In genomic region chr14:25633539-25634300, GRCm38 (mm10) we compare ENCODE assay signal across 7 mouse cellular contexts.
DNase-seq lines count a peak whose midpoint lies in the region; ATAC-seq lines count a peak whose summit lies in the region.

No protein-coding gene starts in this region.

- H3K4me1 ChIP-seq in neural tube, embryonic 12.5 days: peaks cover 61% of the 10 kb centered on the region
- H3K4me1 ChIP-seq in embryonic facial prominence, embryonic 13.5 days: peaks cover 26% of the 10 kb centered on the region
- H3K4me1 ChIP-seq in midbrain, embryonic 14.5 days (ENCODE audit: control insufficient read depth, insufficient read depth, low read length): peaks cover 46% of the 10 kb centered on the region

- ATAC-seq in neural tube, embryonic 12.5 days (ENCODE audit: low FRiP score, low read depth): no peak
- ATAC-seq in embryonic facial prominence, embryonic 13.5 days (ENCODE audit: insufficient number of reproducible peaks, insufficient read depth, low FRiP score, low TSS enrichment, low read depth): no peak
- peak; percentile 49; the same call in 1 of the 2 replicates for ATAC-seq in midbrain, embryonic 14.5 days (ENCODE audit: low FRiP score, low TSS enrichment)
- ATAC-seq in erythroblast, adult 5-6 weeks (replicated peaks; ENCODE audit: low FRiP score, poor library complexity, severe bottlenecking): no peak
- ATAC-seq in monocyte, adult 5-6 weeks (replicated peaks; ENCODE audit: insufficient number of reproducible peaks, low FRiP score, low TSS enrichment, poor library complexity, severe bottlenecking): no peak

- H3K9ac ChIP-seq in neural tube, embryonic 12.5 days: 0 out of 2 replicates have a peak overlapping the region, but pooled peaks have one; percentile 27
- H3K9ac ChIP-seq in embryonic facial prominence, embryonic 13.5 days: no peak overlapping the region; the same call in 1 of the 2 replicates
- peak overlapping the region; percentile 34 for H3K9ac ChIP-seq in midbrain, embryonic 14.5 days (replicated peaks; ENCODE audit: low read length)

- no peak for DNase-seq in neural tube, embryonic 10.5 days (ENCODE audit: extremely low spot score, low spot score)
- peak; percentile 58 to 76 for DNase-seq in heart, postnatal 10 days
- DNase-seq in midbrain, embryonic 14.5 days: peak; percentile 79

- H3K4me3 ChIP-seq in neural tube, embryonic 12.5 days: no peak overlapping the region
- H3K4me3 ChIP-seq in embryonic facial prominence, embryonic 13.5 days: no peak overlapping the region
- no peak overlapping the region for H3K4me3 ChIP-seq in midbrain, embryonic 14.5 days (replicated peaks; ENCODE audit: low read depth, low read length)

- H3K9me3 ChIP-seq in neural tube, embryonic 12.5 days: no peaks in the 10 kb centered on the region
- no peaks in the 10 kb centered on the region for H3K9me3 ChIP-seq in embryonic facial prominence, embryonic 13.5 days
- H3K9me3 ChIP-seq in midbrain, embryonic 14.5 days (ENCODE audit: control insufficient read depth, low read length): no peaks in the 10 kb centered on the region

- H3K27me3 ChIP-seq in neural tube, embryonic 12.5 days (replicated peaks): no peaks in the 10 kb centered on the region
- no peaks in the 10 kb centered on the region for H3K27me3 ChIP-seq in embryonic facial prominence, embryonic 13.5 days
- H3K27me3 ChIP-seq in midbrain, embryonic 14.5 days (ENCODE audit: control insufficient read depth, insufficient read depth, low read length): no peaks in the 10 kb centered on the region

- intact Hi-C loops in heart, postnatal 10 days (cut with DNase I): no loop called here

- H3K27ac ChIP-seq in neural tube, embryonic 12.5 days: peak overlapping the region; percentile 12; the same call in 1 of the 2 replicates
- peak overlapping the region; percentile 28; the same call in 1 of the 2 replicates for H3K27ac ChIP-seq in embryonic facial prominence, embryonic 13.5 days
- peak overlapping the region; percentile 84 for H3K27ac ChIP-seq in midbrain, embryonic 14.5 days (replicated peaks; ENCODE audit: low read depth, low read length)

- 76% methylated on average over 14 of the region's 14 CpGs for WGBS in neural tube, embryonic 12.5 days
- 76% methylated on average over 14 of the region's 14 CpGs for WGBS in embryonic facial prominence, embryonic 13.5 days
- 45% methylated on average over 14 of the region's 14 CpGs for WGBS in midbrain, embryonic 14.5 days

- no peak overlapping the region for H3K4me2 ChIP-seq in neural tube, embryonic 12.5 days (replicated peaks)
- no peak overlapping the region for H3K4me2 ChIP-seq in embryonic facial prominence, embryonic 13.5 days
- H3K4me2 ChIP-seq in midbrain, embryonic 14.5 days (ENCODE audit: low read length): peak overlapping the region; percentile 6; the same call in 1 of the 2 replicates

- H3K36me3 ChIP-seq in neural tube, embryonic 12.5 days: peaks cover 45% of the 10 kb centered on the region
- H3K36me3 ChIP-seq in embryonic facial prominence, embryonic 13.5 days: peaks cover 61% of the 10 kb centered on the region
- peaks cover 36% of the 10 kb centered on the region for H3K36me3 ChIP-seq in midbrain, embryonic 14.5 days (ENCODE audit: control insufficient read depth, insufficient read depth, low read length)

Comparison
In these comparisons a context has a peak if more than half of its experiments do, and no peak if none do; other contexts are left out.
1. H3K27ac ChIP-seq: peak in every context shown above with its lines; median percentile 84 in midbrain, embryonic 14.5 days; 28 in embryonic facial prominence, embryonic 13.5 days; 12 in neural tube, embryonic 12.5 days.